Mouse (Mus musculus) cerebellum, adult 2 months (tissue): ENCODE data around the gene Lgals2.

Experiments
- CTCF ChIP-seq: fragments of 200-500 bp; IDR thresholded peaks from 2 replicates; pipeline ENCODE4 v1.5.1; 2011; ENCODE audit warnings: low read depth, mild to moderate bottlenecking, control low read depth, low read length, moderate library complexity, borderline replicate concordance; ENCODE audit not compliant: insufficient read depth
- POLR2A ChIP-seq: fragments of 200-500 bp; IDR thresholded peaks from 2 replicates; pipeline ENCODE4 v1.6.1; 2011; ENCODE audit warnings: low read length, control low read depth, borderline replicate concordance; ENCODE audit not compliant: insufficient read depth

- no peak for TF ChIP-seq CTCF
- no peak for TF ChIP-seq POLR2A
Observed at GRCm38 (mm10) chr15:78810146-78810545, 45.2 kb downstream of the Lgals2 start.
